Mouse (Mus musculus) forebrain, embryonic 13.5 days (tissue): ENCODE measurements at regions not wholly inside any gene's neighbourhood (a gene's known extent, or its start where the extent isn't known, plus 50 kb on each side); places are given as distances from the start of the nearest gene placed in this dataset.

Experiments used
- ATAC-seq: fragments of 200-750 bp; cut with Nextera tagmentation; 2 replicates; pipeline ENCODE4 v1.8.0; 2017
- H3K27ac ChIP-seq: fragments of 300-500 bp; sonication (generic); 2 replicates; pipeline ENCODE4 v1.5.1; 2015; ENCODE audit warnings: inconsistent platforms, mild to moderate bottlenecking, moderate library complexity
- H3K27me3 ChIP-seq: fragments of 300-500 bp; sonication (generic); 2 replicates; pipeline ENCODE4 v1.6.1; 2015; ENCODE audit warnings: mild to moderate bottlenecking, inconsistent platforms
- H3K36me3 ChIP-seq: fragments of 300-500 bp; sonication (generic); 2 replicates; pipeline ENCODE4 v1.6.1; 2015; ENCODE audit warnings: mild to moderate bottlenecking, inconsistent platforms; ENCODE audit not compliant: poor library complexity, severe bottlenecking
- H3K4me1 ChIP-seq: fragments of 300-500 bp; sonication (generic); 2 replicates; pipeline ENCODE4 v1.6.1; 2015; ENCODE audit warnings: inconsistent platforms
- H3K4me2 ChIP-seq: fragments of 300-500 bp; sonication (generic); 2 replicates; pipeline ENCODE4 v1.6.1; 2015; ENCODE audit warnings: inconsistent platforms, mild to moderate bottlenecking, moderate library complexity
- H3K4me3 ChIP-seq: fragments of 300-500 bp; sonication (generic); 2 replicates; pipeline ENCODE4 v1.5.1; 2015; ENCODE audit warnings: mild to moderate bottlenecking, inconsistent platforms
- H3K9ac ChIP-seq: fragments of 300-500 bp; sonication (generic); 2 replicates; pipeline ENCODE4 v1.6.1; 2015; ENCODE audit warnings: mild to moderate bottlenecking, inconsistent platforms
- H3K9me3 ChIP-seq: fragments of 300-500 bp; sonication (generic); replicated peaks from 2 replicates; pipeline ENCODE4 v1.6.1; 2016; ENCODE audit warnings: inconsistent platforms
- WGBS: fragments of 180-500 bp; shearing (Covaris S2); methylation state at CpG from one replicate; pipeline ENCODE4 v1.1.7; 2015; 5-methylcytosine and 5-hydroxymethylcytosine counted together

DNA sequence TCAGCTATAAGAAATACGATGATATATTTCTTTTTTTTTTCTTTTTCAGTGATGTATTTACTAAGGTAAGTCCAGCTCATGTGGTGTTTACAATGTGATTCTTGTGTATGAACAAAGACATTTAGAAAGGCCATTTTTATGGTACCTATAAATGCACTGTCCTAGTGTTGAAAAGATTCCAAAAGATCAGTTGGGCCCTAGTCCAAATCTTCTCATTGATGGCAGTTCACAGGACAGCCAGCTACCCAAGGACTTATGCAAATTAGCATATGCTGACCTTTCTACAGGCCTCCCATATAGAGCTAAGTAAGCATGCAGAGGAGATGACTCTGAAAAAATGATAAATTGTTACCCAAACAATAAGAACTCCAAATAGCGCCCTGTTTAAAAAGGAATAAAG lies 97.3 kb upstream of the Cd180 start:
- Histone ChIP-seq H3K36me3 (no peaks in the 10 kb centered on the region), H3K27me3 (no peaks in the 10 kb centered on the region), H3K27ac (no peak overlapping the region), H3K4me1 (no peaks in the 10 kb centered on the region), H3K4me2 (no peak overlapping the region), H3K4me3 (no peak overlapping the region), H3K9me3 (no peaks in the 10 kb centered on the region), H3K9ac (no peak overlapping the region)
- no peak for ATAC-seq
- WGBS: 94% methylated on average over 2 of the region's 2 CpGs

DNA sequence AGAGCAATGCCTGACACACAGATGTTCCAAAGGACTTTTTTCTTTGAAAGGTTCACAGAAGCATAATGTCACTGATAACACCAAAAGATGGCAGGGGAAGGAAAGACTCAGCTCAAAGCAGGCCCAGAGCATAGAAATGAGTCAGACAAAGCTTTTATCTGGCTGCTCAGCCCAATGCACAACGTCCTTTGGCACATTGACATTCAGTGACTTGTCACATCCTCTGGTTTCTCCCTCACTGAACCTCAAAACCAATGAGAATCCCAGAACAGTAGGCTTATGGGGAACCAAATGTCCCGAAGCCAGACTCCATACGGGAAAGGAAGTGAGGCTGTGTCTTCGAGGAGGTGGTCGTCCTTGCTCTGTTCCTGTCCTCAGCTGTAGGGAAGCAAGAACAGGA lies 95.2 kb upstream of the Cd180 start:
- H3K27ac ChIP-seq: no peak overlapping the region
- no peaks in the 10 kb centered on the region for H3K4me1 ChIP-seq
- H3K27me3 ChIP-seq: no peaks in the 10 kb centered on the region
- no peak overlapping the region for H3K4me2 ChIP-seq
- no peak overlapping the region for H3K4me3 ChIP-seq
- no peak for ATAC-seq
- H3K9ac ChIP-seq: no peak overlapping the region
- H3K36me3 ChIP-seq: no peaks in the 10 kb centered on the region
- WGBS: 77% methylated on average over 5 of the region's 5 CpGs
- no peaks in the 10 kb centered on the region for H3K9me3 ChIP-seq

GRCm38 (mm10) chr13:102599602-102600001 lies 93.8 kb upstream of the Cd180 start:
- no peak overlapping the region for H3K4me3 ChIP-seq
- H3K9me3 ChIP-seq: no peaks in the 10 kb centered on the region
- H3K27ac ChIP-seq: no peak overlapping the region
- H3K4me1 ChIP-seq: no peaks in the 10 kb centered on the region
- 67% methylated on average over 3 of the region's 3 CpGs for WGBS
- no peaks in the 10 kb centered on the region for H3K36me3 ChIP-seq
- no peak overlapping the region for H3K4me2 ChIP-seq
- H3K9ac ChIP-seq: no peak overlapping the region
- H3K27me3 ChIP-seq: no peaks in the 10 kb centered on the region
- ATAC-seq: no peak

DNA sequence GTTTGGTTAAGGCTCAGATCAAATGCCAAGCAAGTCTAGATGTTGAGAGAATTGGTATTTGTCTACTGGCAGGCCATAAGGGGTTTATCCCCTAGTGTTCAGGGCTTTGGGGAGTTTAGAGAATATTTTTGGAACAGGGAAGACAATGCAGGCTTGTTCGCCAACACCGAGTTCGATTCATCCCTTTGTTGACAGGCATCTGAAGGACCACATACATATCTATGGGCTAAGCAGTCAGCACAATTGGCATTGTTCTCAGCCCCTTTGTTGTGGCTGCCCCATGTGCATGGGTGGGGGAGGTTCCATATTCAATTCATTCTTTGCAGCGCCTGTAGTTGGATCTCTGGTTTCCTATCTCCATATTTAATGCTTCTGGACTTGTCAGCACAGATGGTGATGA lies 93.3 kb upstream of the Cd180 start:
- Histone ChIP-seq H3K9me3 (no peaks in the 10 kb centered on the region), H3K27me3 (no peaks in the 10 kb centered on the region), H3K36me3 (no peaks in the 10 kb centered on the region), H3K4me1 (no peaks in the 10 kb centered on the region), H3K9ac (no peak overlapping the region), H3K4me2 (no peak overlapping the region), H3K27ac (no peak overlapping the region), H3K4me3 (no peak overlapping the region)
- WGBS: 67% methylated on average over 4 of the region's 4 CpGs
- ATAC-seq: no peak

GRCm38 (mm10) chr13:102624461-102624860 lies 68.9 kb upstream of the Cd180 start:
- H3K4me2 ChIP-seq: no peak overlapping the region
- H3K9me3 ChIP-seq: no peaks in the 10 kb centered on the region
- 87% methylated on average over 2 of the region's 2 CpGs for WGBS
- no peak overlapping the region for H3K4me3 ChIP-seq
- no peak for ATAC-seq
- no peak overlapping the region for H3K9ac ChIP-seq
- H3K4me1 ChIP-seq: peaks cover 5% of the 10 kb centered on the region
- H3K27me3 ChIP-seq: no peaks in the 10 kb centered on the region
- no peak overlapping the region for H3K27ac ChIP-seq
- no peaks in the 10 kb centered on the region for H3K36me3 ChIP-seq

DNA sequence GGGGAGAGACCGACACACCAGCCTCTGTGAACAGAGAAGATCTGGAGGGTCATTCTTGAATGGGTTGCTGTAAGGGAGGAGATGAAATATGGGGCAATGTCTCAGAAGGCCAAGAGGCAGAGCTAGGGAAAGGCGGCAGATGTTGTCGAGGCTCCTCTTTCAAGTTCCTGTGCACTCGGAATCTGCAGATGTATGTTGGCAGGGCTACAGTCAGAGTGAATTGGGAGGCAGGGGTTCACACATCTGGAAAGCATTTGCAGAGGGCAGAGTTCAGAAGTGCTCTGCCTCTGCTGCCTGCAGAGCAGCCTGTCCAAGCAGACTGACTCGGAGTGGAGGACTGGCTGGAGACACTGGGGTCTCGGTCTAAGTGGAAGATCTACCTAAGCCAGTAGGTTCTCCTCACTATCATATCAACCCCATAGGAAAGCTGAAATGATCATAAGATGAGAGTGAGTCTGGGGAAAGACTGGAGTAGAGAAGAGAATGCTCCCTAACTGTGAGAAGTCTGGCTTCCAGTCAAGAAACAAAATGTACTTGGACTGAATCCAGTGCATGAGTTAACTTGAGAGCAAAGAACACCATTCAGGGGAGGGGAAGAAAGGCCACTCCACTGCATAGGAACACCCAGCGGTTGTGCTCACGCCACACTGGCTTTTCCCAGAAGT lies 68.1 kb upstream of the Cd180 start:
- WGBS: 83% methylated on average over 8 of the region's 8 CpGs
- no peak overlapping the region for H3K9ac ChIP-seq
- ATAC-seq: no peak

GRCm38 (mm10) chr13:102625836-102626340 lies 67.5 kb upstream of the Cd180 start:
- Histone ChIP-seq H3K9me3 (no peaks in the 10 kb centered on the region), H3K27ac (no peak overlapping the region), H3K9ac (no peak overlapping the region), H3K4me2 (no peak overlapping the region), H3K36me3 (no peaks in the 10 kb centered on the region), H3K27me3 (no peaks in the 10 kb centered on the region), H3K4me1 (peaks cover 5% of the 10 kb centered on the region), H3K4me3 (no peak overlapping the region)
- 74% methylated on average over 5 of the region's 5 CpGs for WGBS
- ATAC-seq: no peak

More for the DNA sequence above, 68.1 kb upstream of the Cd180 start:
- no peaks in the 10 kb centered on the region for H3K36me3 ChIP-seq
- H3K4me2 ChIP-seq: no peak overlapping the region
- H3K27ac ChIP-seq: no peak overlapping the region
- peaks cover 5% of the 10 kb centered on the region for H3K4me1 ChIP-seq
- no peaks in the 10 kb centered on the region for H3K27me3 ChIP-seq
- H3K9me3 ChIP-seq: no peaks in the 10 kb centered on the region
- no peak overlapping the region for H3K4me3 ChIP-seq

- Histone ChIP-seq H3K9ac (no peak overlapping the region), H3K9me3 (no peaks in the 10 kb centered on the region), H3K27me3 (no peaks in the 10 kb centered on the region), H3K36me3 (no peaks in the 10 kb centered on the region), H3K27ac (no peak overlapping the region), H3K4me3 (no peak overlapping the region), H3K4me2 (no peak overlapping the region), H3K4me1 (peaks cover 5% of the 10 kb centered on the region)
- WGBS: 91% methylated on average over 4 of the region's 4 CpGs
- ATAC-seq: no peak
Observed at GRCm38 (mm10) chr13:102627786-102628185, 65.6 kb upstream of the Cd180 start.

GRCm38 (mm10) chr13:102629176-102629575 lies 64.2 kb upstream of the Cd180 start:
- no peaks in the 10 kb centered on the region for H3K36me3 ChIP-seq
- H3K4me1 ChIP-seq: peaks cover 5% of the 10 kb centered on the region
- no peak overlapping the region for H3K4me3 ChIP-seq
- H3K9ac ChIP-seq: no peak overlapping the region
- H3K9me3 ChIP-seq: no peaks in the 10 kb centered on the region
- no peak; the same call in 1 of the 2 replicates for ATAC-seq
- no peak overlapping the region for H3K27ac ChIP-seq
- no peaks in the 10 kb centered on the region for H3K27me3 ChIP-seq
- WGBS: 17% methylated on average over 7 of the region's 7 CpGs
- H3K4me2 ChIP-seq: no peak overlapping the region

GRCm38 (mm10) chr13:102634236-102634957 lies 59.0 kb upstream of the Cd180 start:
- no peak overlapping the region for H3K4me2 ChIP-seq
- H3K4me3 ChIP-seq: no peak overlapping the region
- H3K27ac ChIP-seq: no peak overlapping the region
- peaks cover 11% of the 10 kb centered on the region for H3K4me1 ChIP-seq
- no peak overlapping the region for H3K9ac ChIP-seq
- ATAC-seq: no peak
- no peaks in the 10 kb centered on the region for H3K9me3 ChIP-seq
- no peaks in the 10 kb centered on the region for H3K27me3 ChIP-seq
- no peaks in the 10 kb centered on the region for H3K36me3 ChIP-seq
- WGBS: 93% methylated on average over 10 of the region's 10 CpGs

DNA sequence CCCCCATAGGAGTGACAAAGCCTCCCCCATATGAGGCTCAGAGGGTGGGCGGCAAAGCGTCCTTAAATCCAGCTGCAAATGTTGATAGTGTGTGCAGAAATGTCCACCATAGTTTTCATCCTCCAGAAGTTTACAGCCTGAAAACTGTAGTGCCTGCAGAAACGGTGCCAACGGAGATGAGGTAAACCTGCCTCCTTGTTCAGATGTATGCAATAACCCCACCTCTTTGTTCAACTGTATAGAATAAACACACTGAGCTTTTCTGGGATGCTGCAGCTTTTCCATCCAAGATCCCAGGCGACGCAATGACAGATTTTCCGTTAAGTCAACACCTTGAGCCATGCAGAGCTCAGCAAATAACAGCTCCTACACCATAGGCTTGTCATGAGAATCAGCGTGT lies 57.3 kb upstream of the Cd180 start:
- no peak overlapping the region for H3K4me3 ChIP-seq
- 63% methylated on average over 8 of the region's 8 CpGs for WGBS
- H3K27ac ChIP-seq: no peak overlapping the region
- H3K9ac ChIP-seq: no peak overlapping the region
- H3K4me1 ChIP-seq: peaks cover 11% of the 10 kb centered on the region
- no peaks in the 10 kb centered on the region for H3K9me3 ChIP-seq
- ATAC-seq: no peak
- no peaks in the 10 kb centered on the region for H3K36me3 ChIP-seq
- no peaks in the 10 kb centered on the region for H3K27me3 ChIP-seq
- no peak overlapping the region for H3K4me2 ChIP-seq

GRCm38 (mm10) chr13:102637059-102637458 lies 56.3 kb upstream of the Cd180 start:
- H3K36me3 ChIP-seq: no peaks in the 10 kb centered on the region
- no peak for ATAC-seq
- H3K27ac ChIP-seq: no peak overlapping the region
- peaks cover 11% of the 10 kb centered on the region for H3K4me1 ChIP-seq
- no peaks in the 10 kb centered on the region for H3K9me3 ChIP-seq
- H3K4me3 ChIP-seq: no peak overlapping the region
- no peak overlapping the region for H3K9ac ChIP-seq
- 4% methylated on average over 5 of the region's 5 CpGs for WGBS
- H3K4me2 ChIP-seq: no peak overlapping the region
- no peaks in the 10 kb centered on the region for H3K27me3 ChIP-seq
